Mouse (Mus musculus) kidney, adult 2 months (tissue): ENCODE measurements around the gene Snap25. TPM values are rescaled to one million over a fixed set of nuclear protein-coding genes. Genes with fewer than 3 reads are reported as not detected.

Experiments
- DNase-seq: peaks from one replicate; pipeline ENCODE4 v3.0.0; 2021
- H3K27ac ChIP-seq: fragments of 200-500 bp; 2 replicates; pipeline ENCODE4 v1.5.1; 2012; ENCODE audit warnings: low read depth, low read length, control low read depth, inconsistent platforms; ENCODE audit not compliant: insufficient read depth
- H3K27me3 ChIP-seq: fragments of 200-500 bp; replicated peaks from 2 replicates; pipeline ENCODE4 v1.6.1; 2012; ENCODE audit warnings: mild to moderate bottlenecking, moderate library complexity, low read length, inconsistent platforms; ENCODE audit not compliant: control insufficient read depth, insufficient read depth
- H3K36me3 ChIP-seq: fragments of 200-500 bp; 2 replicates; pipeline ENCODE4 v1.6.1; 2012; ENCODE audit warnings: mild to moderate bottlenecking, moderate library complexity, low read length, inconsistent platforms; ENCODE audit not compliant: control insufficient read depth, insufficient read depth
- H3K4me1 ChIP-seq: fragments of 200-500 bp; 2 replicates; pipeline ENCODE4 v1.6.1; 2011; ENCODE audit warnings: low read length; ENCODE audit not compliant: control insufficient read depth, insufficient read depth
- H3K4me3 ChIP-seq: fragments of 200-500 bp; 2 replicates; pipeline ENCODE4 v1.5.1; 2011; ENCODE audit warnings: mild to moderate bottlenecking, low read depth, low read length, control low read depth; ENCODE audit not compliant: insufficient read depth
- CTCF ChIP-seq: fragments of 200-500 bp; conservative IDR thresholded peaks from 2 replicates; pipeline ENCODE4 v1.5.1; 2011; ENCODE audit warnings: low read depth, mild to moderate bottlenecking, control low read depth, low read length, moderate library complexity, mixed read lengths; ENCODE audit not compliant: insufficient read depth, insufficient read length
- POLR2A ChIP-seq: fragments of 200-500 bp; IDR thresholded peaks from one replicate; pipeline ENCODE4 v1.6.1; 2011; ENCODE audit warnings: low read depth, low read length, control low read depth
- WGBS: fragments of 180-500 bp; shearing (Covaris S2); methylation state at CpG from one replicate; pipeline ENCODE4 v1.1.7; 2018; 5-methylcytosine and 5-hydroxymethylcytosine counted together
- polyA plus RNA-seq: library from polyadenylated mRNA; depleted of rRNA; stranded (reverse); fragments of >200 nt; gene quantifications from 2 replicates; pipeline ENCODE4 v1.2.3, GENCODE M21; 2012

Gene Snap25
- polyA plus RNA-seq, 1 experiment: 1.9 TPM

- DNase-seq: no peak
- no peak overlapping the region for H3K27ac ChIP-seq
- TF ChIP-seq POLR2A (no peak), CTCF (no peak)
- H3K27me3 ChIP-seq: no peaks in the 10 kb centered on the region
- H3K4me3 ChIP-seq: no peak overlapping the region
- H3K36me3 ChIP-seq: no peaks in the 10 kb centered on the region
- 87% methylated on average over 8 of the region's 8 CpGs for WGBS
- H3K4me1 ChIP-seq: no peaks in the 10 kb centered on the region
Observed at GRCm38 (mm10) chr2:136676918-136677445, 36.3 kb upstream of the Snap25 start.

GRCm38 (mm10) chr2:136678321-136679161, 34.7 kb upstream of the Snap25 start:
- Histone ChIP-seq H3K4me3 (peak overlapping the region; percentile 46), H3K4me1 (no peaks in the 10 kb centered on the region), H3K27me3 (no peaks in the 10 kb centered on the region), H3K36me3 (no peaks in the 10 kb centered on the region), H3K27ac (peak overlapping the region; percentile 64)
- DNase-seq: peak; percentile 78
- 4% methylated on average over 44 of the region's 44 CpGs for WGBS
- TF ChIP-seq CTCF (no peak), POLR2A (no peak)

- no peak for TF ChIP-seq POLR2A
- no peak for TF ChIP-seq CTCF
- WGBS: 2% methylated on average over 24 of the region's 24 CpGs
- Histone ChIP-seq H3K27me3 (no peaks in the 10 kb centered on the region), H3K36me3 (no peaks in the 10 kb centered on the region), H3K4me3 (peak overlapping the region; percentile 60), H3K4me1 (no peaks in the 10 kb centered on the region), H3K27ac (peak overlapping the region; percentile 64)
- DNase-seq: peak; percentile 83
Observed at GRCm38 (mm10) chr2:136679280-136680221, 33.7 kb upstream of the Snap25 start.

- no peaks in the 10 kb centered on the region for H3K27me3 ChIP-seq
- DNase-seq: peak; percentile 43
- no peaks in the 10 kb centered on the region for H3K36me3 ChIP-seq
- TF ChIP-seq CTCF: no peak
- TF ChIP-seq POLR2A: no peak
- 55% methylated on average over 11 of the region's 11 CpGs for WGBS
- H3K4me1 ChIP-seq: no peaks in the 10 kb centered on the region
- no peak overlapping the region for H3K27ac ChIP-seq
- H3K4me3 ChIP-seq: no peak overlapping the region
Observed at GRCm38 (mm10) chr2:136682146-136682860, 30.9 kb upstream of the Snap25 start.

- DNase-seq: no peak
- no peak for TF ChIP-seq CTCF
- no peak for TF ChIP-seq POLR2A
- no peaks in the 10 kb centered on the region for H3K27me3 ChIP-seq
- WGBS: 45% methylated on average over 3 of the region's 3 CpGs
- no peak overlapping the region for H3K4me3 ChIP-seq
- no peaks in the 10 kb centered on the region for H3K4me1 ChIP-seq
- no peak overlapping the region for H3K27ac ChIP-seq
- no peaks in the 10 kb centered on the region for H3K36me3 ChIP-seq
Observed at GRCm38 (mm10) chr2:136686195-136686594, 27.1 kb upstream of the Snap25 start.

- Histone ChIP-seq H3K36me3 (no peaks in the 10 kb centered on the region), H3K4me3 (no peak overlapping the region), H3K4me1 (no peaks in the 10 kb centered on the region), H3K27me3 (no peaks in the 10 kb centered on the region), H3K27ac (no peak overlapping the region)
- DNase-seq: no peak
- 81% methylated on average over 4 of the region's 4 CpGs for WGBS
- TF ChIP-seq CTCF (no peak), POLR2A (no peak)
Observed at GRCm38 (mm10) chr2:136687316-136687715, 25.9 kb upstream of the Snap25 start.
